Mouse (Mus musculus) midbrain, embryonic 16.5 days (tissue): ENCODE data around the gene Ctps. TPM values are rescaled to one million over a fixed set of nuclear protein-coding genes. Genes with fewer than 3 reads are reported as not detected.

Experiments
- ATAC-seq: fragments of 200-750 bp; cut with Nextera tagmentation; 2 replicates; pipeline ENCODE4 v1.8.0; 2017; ENCODE audit warnings: moderate TSS enrichment
- H3K27ac ChIP-seq: fragments of 300-500 bp; sonication (generic); 2 replicates; pipeline ENCODE4 v1.5.1; 2014; ENCODE audit warnings: mild to moderate bottlenecking, low read length, mixed read lengths
- H3K27me3 ChIP-seq: fragments of 300-500 bp; sonication (generic); 2 replicates; pipeline ENCODE4 v1.6.1; 2014; ENCODE audit warnings: low read depth, low read length, mixed read lengths; ENCODE audit not compliant: control insufficient read depth, insufficient read depth
- H3K36me3 ChIP-seq: fragments of 300-500 bp; sonication (generic); 2 replicates; pipeline ENCODE4 v1.6.1; 2014; ENCODE audit warnings: mild to moderate bottlenecking, low read length, moderate library complexity, mixed read lengths; ENCODE audit not compliant: control insufficient read depth, insufficient read depth
- H3K4me1 ChIP-seq: fragments of 300-500 bp; sonication (generic); 2 replicates; pipeline ENCODE4 v1.6.1; 2014; ENCODE audit warnings: mild to moderate bottlenecking, low read length, mixed read lengths; ENCODE audit not compliant: control insufficient read depth, insufficient read depth
- H3K4me2 ChIP-seq: fragments of 300-500 bp; sonication (generic); 2 replicates; pipeline ENCODE4 v1.6.1; 2014; ENCODE audit warnings: mild to moderate bottlenecking, low read length, mixed read lengths
- H3K4me3 ChIP-seq: fragments of 300-500 bp; sonication (generic); 2 replicates; pipeline ENCODE4 v1.5.1; 2014; ENCODE audit warnings: low read depth, mild to moderate bottlenecking, low read length, moderate library complexity, mixed read lengths
- H3K9ac ChIP-seq: fragments of 300-500 bp; sonication (generic); 2 replicates; pipeline ENCODE4 v1.6.1; 2014; ENCODE audit warnings: low read depth, low read length, mixed read lengths
- H3K9me3 ChIP-seq: fragments of 300-500 bp; sonication (generic); replicated peaks from 2 replicates; pipeline ENCODE4 v1.6.1; 2014; ENCODE audit warnings: mild to moderate bottlenecking, low read length, mixed read lengths; ENCODE audit not compliant: control insufficient read depth, poor library complexity, severe bottlenecking
- WGBS: fragments of 180-500 bp; shearing (Covaris S2); extraction: QIAGEN DNeasy Blood & Tissue Kit; methylation state at CpG from one replicate; pipeline ENCODE4 v1.1.7; 2014; 5-methylcytosine and 5-hydroxymethylcytosine counted together
- polyA plus RNA-seq: library from polyadenylated mRNA; unstranded; fragments of >200 nt; fragmentation: Nextera tagmentation; extraction: Ambion mirVana; gene quantifications from 2 replicates; pipeline ENCODE4 v1.2.1, GENCODE M21; 2015

Ctps gene
- polyA plus RNA-seq, 1 experiment from 2014 or later = 79.6 TPM

DNA sequence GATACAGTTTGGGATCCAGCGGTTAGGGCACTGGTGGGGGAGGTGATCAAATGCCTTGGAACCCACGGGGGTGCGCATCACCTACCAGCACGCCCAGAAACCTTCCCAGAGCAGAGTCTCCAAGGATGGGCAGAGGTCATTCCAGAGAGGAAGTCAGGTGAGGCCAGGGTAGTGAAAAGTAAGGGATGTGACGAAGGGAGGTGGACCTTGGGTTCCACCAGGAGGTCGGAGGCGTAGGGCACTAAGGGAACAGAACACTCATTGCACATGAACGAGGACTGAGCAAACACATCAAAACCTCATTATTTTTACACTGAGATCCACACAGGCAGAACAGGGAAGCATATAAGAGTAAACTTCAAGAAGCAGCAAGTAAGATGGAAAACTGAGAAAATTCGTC is 11.6 kb upstream of the Ctps start:
- Histone ChIP-seq H3K4me3 (no peak overlapping the region), H3K27ac (no peak overlapping the region), H3K27me3 (no peaks in the 10 kb centered on the region), H3K4me1 (no peaks in the 10 kb centered on the region), H3K4me2 (no peak overlapping the region), H3K9me3 (no peaks in the 10 kb centered on the region), H3K9ac (no peak overlapping the region), H3K36me3 (no peaks in the 10 kb centered on the region)
- no peak for ATAC-seq
- WGBS = 87% methylated on average over 9 of the region's 9 CpGs

DNA sequence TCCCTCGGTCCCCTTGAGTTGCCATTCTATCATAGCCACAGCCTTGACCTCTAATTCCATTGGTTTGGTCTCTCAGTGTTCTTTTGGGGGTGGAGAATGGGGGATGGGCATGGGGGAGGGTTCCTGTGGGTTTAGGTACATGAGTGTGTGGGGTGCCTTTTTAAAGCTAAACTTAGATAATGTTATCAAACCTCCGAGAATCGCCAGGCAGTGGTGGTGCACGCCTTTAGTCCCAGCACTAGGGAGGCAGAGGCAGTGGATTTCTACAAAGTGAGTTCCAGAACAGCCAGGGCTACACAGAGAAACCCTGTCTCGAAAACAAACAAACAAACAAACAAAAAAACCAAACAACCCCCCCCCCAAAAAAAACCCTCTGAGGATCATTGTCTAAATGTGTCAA is 10.8 kb upstream of the Ctps start:
- Histone ChIP-seq H3K9me3 (no peaks in the 10 kb centered on the region), H3K27me3 (no peaks in the 10 kb centered on the region), H3K4me1 (no peaks in the 10 kb centered on the region), H3K9ac (no peak overlapping the region), H3K27ac (no peak overlapping the region), H3K36me3 (no peaks in the 10 kb centered on the region), H3K4me3 (no peak overlapping the region), H3K4me2 (no peak overlapping the region)
- ATAC-seq = no peak
- WGBS = 83% methylated on average over 5 of the region's 5 CpGs

DNA sequence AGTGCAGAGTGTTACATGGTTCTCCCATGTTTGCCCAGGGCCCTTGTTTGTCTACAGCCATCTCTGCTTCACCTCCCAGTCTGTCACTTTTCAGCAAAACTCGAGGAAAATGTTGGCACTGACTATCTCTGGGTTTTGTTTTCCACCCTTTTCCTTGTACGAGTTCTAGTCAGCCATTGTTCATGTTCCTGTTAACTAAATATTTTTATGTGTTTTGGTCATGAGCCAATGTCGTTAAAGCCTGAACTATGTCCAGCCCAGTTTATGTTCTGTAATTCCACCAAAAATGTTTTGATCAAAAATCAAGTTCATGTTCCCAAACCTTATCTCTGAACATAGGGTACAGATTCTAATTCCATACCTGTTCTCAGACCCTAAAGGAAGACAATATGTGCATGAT is 1.6 kb upstream of the Ctps start:
- no peak overlapping the region for H3K4me2 ChIP-seq
- no peak overlapping the region for H3K4me3 ChIP-seq
- H3K36me3 ChIP-seq = no peaks in the 10 kb centered on the region
- H3K9me3 ChIP-seq = no peaks in the 10 kb centered on the region
- H3K27me3 ChIP-seq = no peaks in the 10 kb centered on the region
- H3K9ac ChIP-seq = no peak overlapping the region
- H3K27ac ChIP-seq = no peak overlapping the region
- WGBS = 76% methylated on average over 3 of the region's 3 CpGs
- ATAC-seq = no peak
- H3K4me1 ChIP-seq = peaks cover 32% of the 10 kb centered on the region

DNA sequence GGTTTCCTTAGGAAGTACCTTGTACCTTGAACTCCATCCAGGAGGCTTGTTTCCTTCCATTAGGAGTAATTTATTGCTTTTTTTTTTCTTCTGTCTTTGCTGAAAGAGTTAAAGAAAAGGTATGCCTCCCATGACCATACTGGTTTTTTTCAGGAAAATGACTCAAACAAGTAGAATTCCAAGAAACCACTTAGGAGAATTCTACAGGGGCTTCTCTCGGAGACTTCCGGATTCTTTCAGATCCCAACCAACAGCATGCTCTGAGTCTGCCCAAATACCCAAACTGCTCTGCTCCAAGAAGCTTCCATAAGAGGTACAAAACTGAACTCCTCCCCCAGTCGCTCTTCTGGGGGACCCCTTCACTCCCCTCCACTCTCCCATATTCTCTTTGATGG is 991 bp upstream of the Ctps start:
- Histone ChIP-seq H3K9ac (peak overlapping the region; percentile 97), H3K27me3 (no peaks in the 10 kb centered on the region), H3K36me3 (no peaks in the 10 kb centered on the region), H3K4me3 (peak overlapping the region; percentile 85), H3K27ac (peak overlapping the region; percentile 95), H3K4me1 (peaks cover 32% of the 10 kb centered on the region), H3K4me2 (peak overlapping the region; percentile 85), H3K9me3 (no peaks in the 10 kb centered on the region)
- ATAC-seq = no peak
- 73% methylated on average over 3 of the region's 3 CpGs for WGBS

DNA sequence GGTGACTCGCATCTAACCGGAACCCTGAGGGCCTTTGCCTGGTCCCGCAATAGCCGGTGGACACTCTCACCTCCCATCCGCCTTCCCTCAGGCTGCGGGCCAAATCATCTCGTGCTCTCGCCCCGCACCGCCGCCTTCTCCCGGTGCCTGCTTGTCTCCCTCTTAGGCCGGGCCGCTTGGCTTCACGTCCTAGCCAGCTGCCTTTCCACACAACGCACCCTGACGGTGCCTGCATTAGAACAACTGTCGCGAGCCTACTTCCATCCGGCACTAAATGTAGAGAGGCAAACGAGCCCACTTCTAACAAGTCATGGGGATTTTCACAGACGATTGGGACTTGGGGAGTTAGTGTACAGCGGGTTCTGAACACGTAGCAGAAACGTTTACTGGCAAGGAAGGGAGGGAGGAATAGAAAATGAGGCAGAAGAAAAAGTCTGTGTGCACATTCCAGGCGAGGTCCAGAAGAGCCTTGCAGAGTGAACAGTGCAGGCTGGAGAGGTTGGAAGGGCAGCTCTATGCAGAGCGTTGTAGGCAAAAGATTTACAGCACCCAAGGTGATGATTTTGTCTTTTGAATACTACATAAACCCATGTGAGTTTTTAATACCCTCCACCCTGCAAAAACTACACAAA is 478 bp upstream of the Ctps start:
- peaks cover 32% of the 10 kb centered on the region for H3K4me1 ChIP-seq
- no peaks in the 10 kb centered on the region for H3K27me3 ChIP-seq
- H3K27ac ChIP-seq = peak overlapping the region; percentile 95
- peak overlapping the region; percentile 85 for H3K4me3 ChIP-seq
- ATAC-seq = peak; percentile 70
- no peaks in the 10 kb centered on the region for H3K36me3 ChIP-seq
- peak overlapping the region; percentile 85 for H3K4me2 ChIP-seq
- H3K9ac ChIP-seq = peak overlapping the region; percentile 97
- WGBS = 2% methylated on average over 27 of the region's 27 CpGs
- no peaks in the 10 kb centered on the region for H3K9me3 ChIP-seq

DNA sequence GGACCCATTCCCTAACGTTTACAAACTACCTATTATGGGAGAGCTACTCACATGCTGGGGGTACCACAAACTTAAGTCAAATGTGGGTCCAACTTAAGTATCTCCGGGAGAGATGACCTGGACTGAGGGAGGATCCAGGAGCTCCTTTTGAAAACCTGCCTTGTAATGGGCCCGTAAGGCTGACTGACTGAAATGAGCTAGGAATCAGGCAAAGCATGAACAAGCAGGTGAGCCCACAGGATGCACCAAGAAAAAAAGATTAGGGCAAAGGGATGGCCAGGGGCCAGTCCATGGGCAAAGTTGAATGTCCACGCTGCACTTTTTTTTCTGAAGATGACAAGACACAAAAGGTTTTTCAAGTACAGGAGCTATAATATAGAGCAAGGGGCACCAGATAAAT is 1.1 kb downstream of the Ctps start:
- Histone ChIP-seq H3K9me3 (no peaks in the 10 kb centered on the region), H3K4me3 (peak overlapping the region; percentile 85), H3K27me3 (no peaks in the 10 kb centered on the region), H3K27ac (peak overlapping the region; percentile 95), H3K36me3 (0 out of 2 replicates have a peak, but pooled peaks cover 2% of the 10 kb centered on the region), H3K9ac (peak overlapping the region; percentile 97), H3K4me1 (peaks cover 32% of the 10 kb centered on the region), H3K4me2 (peak overlapping the region; percentile 90)
- no peak for ATAC-seq
- WGBS = 6% methylated on average over 4 of the region's 4 CpGs

DNA sequence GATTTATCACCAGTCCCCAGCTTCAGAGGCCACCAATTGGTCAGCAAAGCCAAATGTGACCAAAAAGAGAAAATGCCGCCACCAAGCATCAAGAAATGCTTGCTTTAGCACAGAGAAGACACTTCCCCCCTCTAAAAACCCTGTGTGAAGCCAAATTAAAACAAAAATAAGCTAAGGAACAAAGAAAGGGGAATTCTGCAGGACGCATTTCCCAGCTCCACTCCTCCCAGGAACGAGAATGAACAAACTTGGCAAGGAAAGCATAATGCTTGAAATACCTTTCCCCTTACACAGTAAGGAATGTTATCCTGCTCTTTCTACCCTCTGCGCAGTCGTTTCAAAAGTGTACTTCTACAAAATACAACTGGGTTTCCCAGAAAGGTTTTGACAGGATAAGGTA is 2.1 kb downstream of the Ctps start:
- peak overlapping the region; percentile 30; the same call in 1 of the 2 replicates for H3K9ac ChIP-seq

DNA sequence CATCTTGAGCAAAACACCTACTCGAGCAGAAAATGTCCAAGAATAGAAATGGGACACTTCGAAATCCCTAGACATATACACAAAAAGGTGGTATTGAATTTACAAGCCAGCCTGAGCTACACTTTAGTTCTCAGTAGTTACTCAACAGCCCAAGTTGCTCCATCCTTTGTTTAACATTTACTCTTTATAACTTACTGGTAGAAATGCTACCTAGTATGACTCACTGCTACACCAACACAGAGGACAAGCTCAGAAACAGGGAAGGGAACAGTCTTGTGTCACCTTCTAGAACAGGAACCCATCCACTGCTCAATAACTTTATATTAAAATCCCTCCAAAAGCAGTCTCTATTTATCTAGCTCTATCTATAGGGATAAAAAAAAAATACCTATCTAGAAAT is 4.3 kb downstream of the Ctps start:
- Histone ChIP-seq H3K9ac (no peak overlapping the region), H3K4me2 (no peak overlapping the region), H3K27me3 (no peaks in the 10 kb centered on the region), H3K9me3 (no peaks in the 10 kb centered on the region), H3K4me1 (peaks cover 24% of the 10 kb centered on the region), H3K27ac (no peak overlapping the region), H3K4me3 (no peak overlapping the region), H3K36me3 (peaks cover 21% of the 10 kb centered on the region)
- ATAC-seq = no peak
- 89% methylated on average over 2 of the region's 2 CpGs for WGBS

More for the DNA sequence above, 2.1 kb downstream of the Ctps start:
- H3K4me3 ChIP-seq = no peak overlapping the region
- H3K4me1 ChIP-seq = peaks cover 32% of the 10 kb centered on the region
- no peaks in the 10 kb centered on the region for H3K9me3 ChIP-seq
- H3K4me2 ChIP-seq = peak overlapping the region; percentile 90
- no peak for ATAC-seq
- 55% methylated on average over 5 of the region's 5 CpGs for WGBS
- no peaks in the 10 kb centered on the region for H3K27me3 ChIP-seq
- no peak overlapping the region for H3K27ac ChIP-seq
- H3K36me3 ChIP-seq = peaks cover 9% of the 10 kb centered on the region; the same call in 1 of the 2 replicates

DNA sequence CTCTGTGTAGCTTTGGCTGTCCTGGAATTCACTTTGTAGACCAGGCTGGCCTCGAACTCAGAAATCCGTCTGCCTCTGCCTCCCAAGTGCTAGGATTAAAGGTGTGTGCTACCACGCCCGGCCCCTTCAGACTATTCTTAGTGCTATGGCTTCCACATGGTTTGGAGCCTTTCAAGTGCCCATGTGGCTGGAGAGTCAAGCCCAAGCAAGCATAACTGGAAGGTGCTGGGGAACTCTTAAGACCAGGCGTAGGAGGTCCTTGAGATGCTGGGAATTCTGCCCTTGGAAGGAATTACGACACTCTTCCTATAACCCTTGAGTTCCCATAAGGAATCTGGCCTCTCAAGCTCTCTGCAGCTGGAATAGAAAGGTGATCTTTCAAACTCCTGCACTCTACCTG is 13.5 kb downstream of the Ctps start:
- no peak overlapping the region for H3K27ac ChIP-seq
- H3K9ac ChIP-seq = no peak overlapping the region
- ATAC-seq = no peak
- H3K36me3 ChIP-seq = peaks cover 41% of the 10 kb centered on the region
- H3K4me2 ChIP-seq = no peak overlapping the region
- H3K4me1 ChIP-seq = no peaks in the 10 kb centered on the region
- H3K27me3 ChIP-seq = no peaks in the 10 kb centered on the region
- no peak overlapping the region for H3K4me3 ChIP-seq
- 94% methylated on average over 6 of the region's 6 CpGs for WGBS
- no peaks in the 10 kb centered on the region for H3K9me3 ChIP-seq
